Mouse (Mus musculus): ENCODE measurements around the gene Plekha5.
"Not testable (repeated sequence)": the region's sequence is repeated elsewhere in the genome, so short reads cannot be mapped to it uniquely, and the experiment has no call there.

Gene Plekha5

GRCm38 (mm10) chr6:140528414-140528813, 104.6 kb downstream of the Plekha5 start:
- DNase-seq (ENCODE audit: low read depth, low spot score) = no peak

- not testable (repeated sequence) for DNase-seq (ENCODE audit: low read depth, low spot score)
Observed at GRCm38 (mm10) chr6:140532858-140533257, 109.0 kb downstream of the Plekha5 start.

- DNase-seq (ENCODE audit: low read depth, low spot score) = no peak
Observed at GRCm38 (mm10) chr6:140533606-140534005, 109.8 kb downstream of the Plekha5 start.

DNA sequence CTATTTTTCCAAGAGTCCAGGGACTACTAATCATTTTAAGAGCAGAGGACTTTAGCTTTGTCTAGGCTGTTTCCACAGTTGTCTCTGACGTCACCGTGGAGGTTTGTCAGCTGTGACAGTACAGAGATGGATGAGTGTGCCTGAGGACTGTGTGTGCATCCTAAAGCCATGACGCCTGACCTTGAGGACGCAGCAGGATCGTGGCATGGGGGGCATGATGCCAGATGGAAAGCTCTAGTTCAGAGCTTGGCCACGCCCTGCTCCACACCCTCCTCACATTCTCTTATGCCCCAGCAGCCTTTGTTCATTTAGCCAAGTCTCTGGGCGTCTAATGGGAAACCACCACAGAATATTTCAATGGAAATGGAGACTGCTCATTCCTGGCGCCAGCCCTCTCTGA, 111.7 kb downstream of the Plekha5 start:
- DNase-seq (ENCODE audit: low read depth, low spot score) = no peak

DNA sequence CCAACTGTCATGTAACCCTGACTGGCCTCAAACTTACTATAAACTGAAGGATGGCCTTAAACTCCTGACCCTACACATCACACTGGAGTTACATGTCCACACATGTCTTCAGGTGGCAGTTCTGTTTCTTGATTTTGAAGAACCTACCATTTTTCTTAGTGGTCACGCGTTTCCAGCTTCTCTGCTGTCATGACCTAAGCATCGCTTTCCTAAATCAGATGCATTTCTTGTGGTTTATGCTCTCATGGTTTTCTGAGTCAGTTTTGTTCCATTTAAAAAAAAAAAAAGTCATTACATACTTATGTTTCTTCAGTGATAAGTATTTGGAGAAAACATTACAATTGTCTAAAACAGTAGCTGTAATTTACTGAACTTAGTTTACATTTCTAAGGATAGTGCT, 118.1 kb downstream of the Plekha5 start:
- DNase-seq (ENCODE audit: low read depth, low spot score) = no peak

- DNase-seq (ENCODE audit: low read depth, low spot score) = no peak
Observed at GRCm38 (mm10) chr6:140543005-140543794, 119.3 kb downstream of the Plekha5 start.

GRCm38 (mm10) chr6:140546095-140546494, 122.2 kb downstream of the Plekha5 start:
- no peak for DNase-seq (ENCODE audit: low read depth, low spot score)

GRCm38 (mm10) chr6:140546648-140547201, 122.9 kb downstream of the Plekha5 start:
- no peak for DNase-seq (ENCODE audit: low read depth, low spot score)

DNA sequence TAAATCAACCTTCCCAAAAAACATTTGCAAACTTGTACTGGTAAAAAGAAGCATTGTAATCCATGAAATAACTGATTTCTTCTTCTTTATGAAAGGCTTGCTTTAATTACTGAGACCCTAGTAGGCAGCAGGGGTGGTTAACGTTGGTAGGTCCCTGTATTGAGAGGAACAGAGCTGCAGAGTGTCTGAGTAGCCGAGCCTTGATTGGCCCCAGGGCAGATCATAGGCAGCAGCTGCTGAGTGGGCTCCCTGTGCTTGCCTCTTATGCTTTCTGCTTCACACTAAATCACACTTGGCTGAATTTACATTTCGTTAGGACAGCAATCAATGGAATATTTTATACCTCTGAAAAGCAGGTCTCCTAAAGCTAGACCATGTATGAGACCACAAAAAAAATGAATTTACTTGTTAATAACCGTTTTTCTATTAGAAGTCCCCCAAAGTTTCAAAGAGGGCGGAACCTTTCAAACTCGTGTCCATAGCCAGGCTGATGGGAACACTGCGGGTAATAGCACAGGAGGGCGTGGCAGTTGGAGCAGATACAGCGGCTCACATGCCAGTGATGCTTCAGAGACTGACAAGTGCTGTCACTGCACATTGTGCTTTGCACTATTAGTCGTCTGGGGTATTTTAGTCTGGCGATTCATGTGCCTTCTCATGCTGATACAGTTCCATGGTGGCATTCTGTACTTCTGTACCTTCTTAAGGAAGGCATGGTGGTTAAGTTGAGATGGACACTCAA, 123.5 kb downstream of the Plekha5 start:
- no peak for DNase-seq (ENCODE audit: low read depth, low spot score)

DNA sequence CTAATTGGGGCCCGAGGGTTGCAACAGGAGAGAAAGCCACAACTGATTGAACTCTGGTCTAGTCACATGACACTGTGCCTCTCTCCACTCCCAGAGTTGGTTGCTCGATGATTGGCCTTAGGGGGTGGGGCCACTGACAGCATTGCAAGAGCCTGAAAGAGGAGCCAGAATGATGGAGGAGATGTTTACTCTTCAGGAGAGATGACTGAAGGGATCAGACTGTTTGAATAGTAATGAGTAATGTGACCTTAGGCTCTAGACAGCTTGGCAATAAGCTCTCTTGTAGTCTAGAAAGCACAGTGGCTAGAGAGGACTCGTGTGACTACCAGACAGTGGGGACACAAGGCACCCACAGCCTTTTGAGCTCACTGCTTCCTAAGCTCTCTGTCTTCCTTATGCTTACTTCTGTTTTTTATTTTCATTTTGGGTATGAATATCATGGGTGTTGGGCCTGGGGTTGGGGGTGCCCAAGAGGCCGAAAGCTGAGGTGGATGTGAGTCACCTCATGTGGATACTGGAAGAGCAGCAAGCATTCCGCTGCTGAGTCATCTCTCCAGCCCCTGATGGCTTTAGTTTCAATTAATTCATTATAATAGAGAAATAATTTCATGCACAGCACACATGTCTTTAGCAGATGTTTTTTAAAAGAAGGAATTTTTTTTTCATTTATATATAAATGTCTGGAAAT, 124.4 kb downstream of the Plekha5 start:
- no peak for DNase-seq (ENCODE audit: low read depth, low spot score)

- no peak for DNase-seq (ENCODE audit: low read depth, low spot score)
Observed at GRCm38 (mm10) chr6:140550741-140551140, 126.9 kb downstream of the Plekha5 start.

DNA sequence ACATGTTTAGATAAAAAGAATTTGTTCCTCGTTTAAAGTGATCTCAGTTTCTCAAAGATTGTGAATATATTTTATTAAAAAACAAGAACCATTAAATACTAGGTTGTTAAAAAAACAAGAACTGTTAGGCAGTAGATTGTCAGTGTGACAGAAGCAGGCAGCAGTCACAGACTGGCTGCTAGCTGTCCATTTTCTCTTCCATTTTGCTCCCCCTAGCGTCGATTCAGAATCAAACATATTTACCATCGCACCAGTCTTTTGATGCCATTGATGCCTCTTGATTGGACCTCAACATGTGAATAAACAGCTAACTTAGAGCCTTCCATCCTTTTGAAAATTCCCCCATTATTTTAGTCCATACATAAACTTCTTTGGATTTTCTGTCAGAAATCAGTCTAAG, 130.4 kb downstream of the Plekha5 start:
- no peak for DNase-seq (ENCODE audit: low read depth, low spot score)

- no peak for DNase-seq (ENCODE audit: low read depth, low spot score)
Observed at GRCm38 (mm10) chr6:140559411-140559810, 135.6 kb downstream of the Plekha5 start.

DNA sequence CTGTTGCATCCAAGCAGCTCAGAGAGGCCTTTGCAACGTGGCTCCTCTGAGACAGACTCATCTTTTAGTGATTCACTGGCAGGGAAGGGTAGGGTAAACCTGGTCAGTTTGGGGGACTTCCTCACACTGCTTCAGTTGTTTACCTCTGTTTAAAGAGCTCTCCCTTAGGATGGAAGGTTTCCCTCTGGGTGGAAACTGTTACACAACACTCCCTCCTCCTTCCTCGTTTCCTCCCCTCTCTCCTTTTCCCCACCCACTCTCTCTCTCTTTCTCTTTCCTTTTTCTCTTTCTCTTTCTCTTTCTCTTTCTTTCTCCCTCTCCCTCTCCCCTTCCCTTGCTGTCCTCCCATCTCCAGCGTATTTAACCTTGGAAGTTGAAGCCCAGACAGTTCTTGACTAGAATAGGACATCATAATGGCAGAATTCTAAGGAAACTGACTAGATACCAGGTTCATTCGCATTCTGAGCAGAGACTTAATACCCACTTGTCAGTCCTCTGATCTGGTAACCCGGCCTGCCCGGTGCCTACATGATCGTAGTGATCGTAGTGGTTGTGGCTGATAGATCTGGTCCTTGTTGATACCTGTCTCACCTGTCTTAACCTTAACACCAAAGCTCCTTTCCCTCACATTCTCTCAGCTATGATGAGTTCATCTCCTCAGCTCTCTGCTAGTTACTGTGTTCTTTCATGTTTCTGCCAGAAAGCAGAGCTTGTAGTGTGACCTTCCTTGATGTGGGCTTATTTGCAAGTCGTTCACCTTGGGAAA, 137.5 kb downstream of the Plekha5 start:
- DNase-seq (ENCODE audit: low read depth, low spot score) = no peak

DNA sequence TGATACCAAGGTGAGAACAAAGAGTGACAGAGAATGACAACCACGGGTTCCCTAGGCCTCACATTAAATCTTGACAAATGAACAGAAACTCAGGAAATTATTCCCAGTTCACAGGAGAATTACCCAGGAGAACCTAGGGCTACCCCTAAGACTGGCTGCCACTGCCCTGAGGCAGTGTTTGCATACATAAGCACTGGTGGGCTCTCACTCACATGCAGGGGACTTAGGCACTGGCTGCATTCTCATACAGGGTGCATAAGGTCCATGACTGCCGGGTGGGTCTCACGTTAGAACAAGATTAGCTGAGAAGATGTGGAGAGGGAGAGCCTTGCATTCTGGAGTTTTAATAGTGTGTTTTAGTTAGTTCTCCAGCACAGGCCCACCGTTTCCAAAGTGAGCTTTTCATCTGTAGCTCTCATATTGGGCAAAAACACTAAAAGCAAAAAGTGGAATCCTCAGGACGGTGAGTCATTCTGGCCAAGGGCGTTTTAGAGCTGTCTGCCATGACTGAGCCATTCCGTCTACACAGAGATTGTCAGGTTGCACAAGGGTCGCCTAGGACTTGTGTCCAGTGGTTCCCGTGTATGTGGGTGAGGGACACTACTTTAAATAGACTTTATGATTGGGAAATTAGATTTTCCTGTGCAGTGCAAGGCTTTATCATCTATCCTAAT, 138.2 kb downstream of the Plekha5 start:
- no peak for DNase-seq (ENCODE audit: low read depth, low spot score)

- DNase-seq (ENCODE audit: low read depth, low spot score) = no peak
Observed at GRCm38 (mm10) chr6:140567199-140567598, 143.3 kb downstream of the Plekha5 start.

DNA sequence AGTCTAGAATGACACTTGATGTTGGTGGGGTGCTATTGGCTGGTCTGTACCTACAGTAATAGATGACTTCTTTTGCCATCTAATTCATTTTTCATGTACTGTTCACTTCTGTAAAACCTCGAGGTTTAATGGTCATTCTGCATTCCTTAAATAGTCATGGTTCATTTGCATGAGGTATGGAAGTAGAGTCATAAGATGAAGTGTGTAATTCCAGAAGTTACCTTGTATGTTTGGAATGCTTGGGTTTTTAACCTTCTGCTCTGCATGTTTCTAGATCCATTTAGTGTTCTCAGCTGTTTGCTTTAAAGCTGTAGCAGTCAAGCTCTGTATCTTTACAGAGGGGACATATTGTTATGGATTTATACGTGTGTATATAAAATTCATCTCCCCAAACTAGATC, 144.0 kb downstream of the Plekha5 start:
- no peak for DNase-seq (ENCODE audit: low read depth, low spot score)

DNA sequence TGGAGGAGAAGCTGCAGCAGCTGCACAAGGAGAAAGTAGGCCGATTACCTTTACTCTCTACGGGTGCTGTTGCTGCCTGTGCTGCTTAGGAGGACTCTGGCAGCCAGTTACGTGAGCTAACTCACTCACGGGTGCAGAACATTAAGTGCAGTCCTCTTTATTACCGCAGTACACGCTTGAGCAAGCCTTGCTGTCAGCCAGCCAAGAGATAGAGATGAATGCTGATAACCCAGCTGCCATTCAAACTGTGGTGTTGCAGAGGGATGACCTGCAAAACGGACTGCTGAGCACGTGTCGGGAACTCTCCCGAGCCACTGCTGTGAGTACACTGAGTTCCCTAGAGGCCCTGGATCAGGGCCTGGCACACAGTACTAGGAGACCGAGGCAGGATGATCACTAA, 146.3 kb downstream of the Plekha5 start:
- no peak for DNase-seq (ENCODE audit: low read depth, low spot score)

DNA sequence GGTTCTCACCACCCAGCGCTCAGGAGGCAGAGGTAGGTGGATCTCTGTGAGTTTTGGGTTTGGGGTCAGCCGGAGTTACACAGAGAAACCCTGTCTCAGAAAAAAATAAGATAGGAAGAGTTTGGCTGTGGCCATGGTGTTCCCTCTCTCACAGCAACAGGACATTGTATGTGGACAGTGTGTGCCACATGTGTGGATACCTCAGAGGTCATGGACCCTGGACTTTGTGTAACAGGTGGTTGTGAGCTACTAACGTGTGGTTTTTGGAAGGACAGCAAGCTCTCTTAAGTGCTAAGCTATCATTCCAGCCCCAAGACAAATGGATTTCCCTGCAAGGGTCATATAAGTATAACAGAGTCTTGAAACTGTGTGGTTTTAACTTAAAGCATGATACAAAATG, 151.1 kb downstream of the Plekha5 start:
- no peak for DNase-seq (ENCODE audit: low read depth, low spot score)

- DNase-seq (ENCODE audit: low read depth, low spot score) = no peak
Observed at GRCm38 (mm10) chr6:140576133-140576532, 152.3 kb downstream of the Plekha5 start.
